Mouse (Mus musculus): Measurements from ENCODE around the gene 1700001P01Rik. TPM values are rescaled to one million over a fixed set of nuclear protein-coding genes. Genes with fewer than 3 reads are reported as not detected.
"Not testable (repeated sequence)": the region's sequence is repeated elsewhere in the genome, so short reads cannot be mapped to it uniquely, and the experiment has no call there.

Gene 1700001P01Rik
- polyA plus RNA-seq, 1 experiment = not detected

DNA sequence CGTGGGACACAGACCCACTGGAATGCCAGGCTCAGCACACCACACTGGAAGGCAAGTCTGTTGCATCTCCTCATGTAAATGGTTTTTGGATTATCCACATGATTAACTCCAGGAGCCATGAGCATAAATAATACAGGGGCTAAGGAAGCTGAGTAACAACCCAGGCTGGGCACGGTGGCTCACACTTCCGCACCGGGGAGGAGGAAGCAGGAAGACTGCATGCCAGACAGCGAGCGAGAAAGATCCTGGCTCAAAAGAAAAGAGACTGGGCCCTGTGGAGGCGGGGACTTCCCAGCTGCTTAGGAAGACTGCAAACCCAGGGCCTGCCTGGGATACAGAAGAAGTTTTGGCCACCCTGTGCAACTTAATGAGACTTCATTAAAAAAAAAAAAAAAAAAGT lies 35.5 kb downstream of the 1700001P01Rik start:
- Histone ChIP-seq H3K36me3 (ENCODE audit: control insufficient read depth, insufficient read depth, low read length) (no peaks in the 10 kb centered on the region), H3K27me3 (replicated peaks; ENCODE audit: control insufficient read depth, insufficient read depth, low read length) (no peaks in the 10 kb centered on the region), H3K4me3 (ENCODE audit: insufficient read depth, low read depth, low read length) (no peak overlapping the region), H3K4me1 (ENCODE audit: control insufficient read depth, insufficient read depth, low read length) (peaks cover 14% of the 10 kb centered on the region), H3K27ac (ENCODE audit: insufficient read depth, low read depth, low read length) (peak overlapping the region; percentile 15; the same call in 1 of the 2 replicates)
- TF ChIP-seq POLR2A (IDR thresholded peaks at IDR 0.05; ENCODE audit: low read depth, low read length) (no peak), CTCF (conservative IDR thresholded peaks at IDR 0.05; ENCODE audit: insufficient read depth, insufficient read length, low read depth, low read length) (no peak)
- WGBS = 21% methylated on average over 7 of the region's 7 CpGs
- DNase-seq = peak; percentile 66

DNA sequence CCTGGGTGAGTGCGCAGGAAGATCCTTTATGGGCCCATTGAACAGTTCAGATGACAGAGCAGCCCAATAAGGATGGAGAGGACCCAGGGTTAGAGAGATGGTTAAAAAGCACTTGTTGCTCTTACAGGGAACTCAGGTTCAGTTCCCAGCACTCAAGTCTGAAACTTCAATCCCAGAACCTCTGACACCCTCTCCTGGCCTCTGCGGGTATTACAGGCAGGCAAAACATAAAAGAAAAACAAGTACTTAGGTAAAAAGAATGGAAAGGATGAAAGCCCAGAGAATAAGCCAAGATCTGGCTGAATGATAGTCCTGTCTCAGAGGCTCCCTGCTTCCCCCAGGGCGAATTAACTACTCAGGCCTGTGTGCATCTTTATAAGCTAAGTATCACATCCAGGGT lies 36.6 kb downstream of the 1700001P01Rik start:
- Histone ChIP-seq H3K4me1 (ENCODE audit: control insufficient read depth, insufficient read depth, low read length) (peaks cover 14% of the 10 kb centered on the region), H3K27me3 (replicated peaks; ENCODE audit: control insufficient read depth, insufficient read depth, low read length) (no peaks in the 10 kb centered on the region), H3K27ac (ENCODE audit: insufficient read depth, low read depth, low read length) (no peak overlapping the region), H3K4me3 (ENCODE audit: insufficient read depth, low read depth, low read length) (no peak overlapping the region), H3K36me3 (ENCODE audit: control insufficient read depth, insufficient read depth, low read length) (no peaks in the 10 kb centered on the region)
- TF ChIP-seq CTCF (conservative IDR thresholded peaks at IDR 0.05; ENCODE audit: insufficient read depth, insufficient read length, low read depth, low read length) (0 out of 2 replicates have a peak, but pooled peaks have one; percentile 11), POLR2A (IDR thresholded peaks at IDR 0.05; ENCODE audit: low read depth, low read length) (no peak)
- DNase-seq = no peak
- WGBS = 90% methylated on average over 3 of the region's 3 CpGs

DNA sequence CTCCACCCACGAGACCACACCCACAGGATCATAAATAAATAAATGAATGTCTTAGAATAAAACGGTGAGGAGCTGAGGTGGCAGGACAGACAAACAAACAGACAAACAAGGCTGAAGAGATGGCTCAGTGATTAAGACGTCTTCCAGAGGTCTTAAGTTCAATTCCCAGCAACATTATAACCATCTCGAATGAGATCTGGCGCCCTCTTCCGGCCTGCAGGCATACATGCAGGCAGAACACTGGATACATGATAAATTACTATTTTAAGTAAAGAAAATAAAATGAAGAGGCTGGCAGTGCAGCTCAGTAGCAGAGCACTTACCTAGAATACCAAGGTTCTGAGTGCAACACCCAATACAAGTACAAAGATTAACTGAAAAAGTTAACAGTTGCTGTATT lies 37.0 kb downstream of the 1700001P01Rik start:
- 68% methylated on average over 6 of the region's 6 CpGs for WGBS
- H3K4me1 ChIP-seq (ENCODE audit: control insufficient read depth, insufficient read depth, low read length) = peaks cover 13% of the 10 kb centered on the region

DNA sequence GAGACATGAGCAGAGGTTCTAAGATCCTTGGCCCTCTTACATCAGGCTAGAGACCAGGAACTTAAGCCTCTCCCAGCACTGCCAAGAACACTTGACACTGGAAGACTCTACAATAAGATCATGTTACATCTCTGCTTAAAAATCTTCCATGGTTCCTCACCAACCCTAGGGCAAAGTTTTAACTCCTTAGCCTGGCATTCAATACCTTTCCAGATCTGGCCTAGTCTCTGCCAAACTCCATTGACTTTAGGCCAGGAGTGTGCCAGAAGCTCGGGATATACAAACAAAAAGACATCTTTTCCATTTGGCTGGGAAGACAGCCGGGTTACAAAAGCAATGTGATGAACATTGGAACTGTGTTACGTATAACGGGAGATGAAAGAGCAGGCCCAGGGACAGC lies 38.1 kb downstream of the 1700001P01Rik start:
- TF ChIP-seq POLR2A (IDR thresholded peaks at IDR 0.05; ENCODE audit: low read depth, low read length) (no peak), CTCF (conservative IDR thresholded peaks at IDR 0.05; ENCODE audit: insufficient read depth, insufficient read length, low read depth, low read length) (no peak)
- Histone ChIP-seq H3K27ac (ENCODE audit: insufficient read depth, low read depth, low read length) (no peak overlapping the region), H3K27me3 (replicated peaks; ENCODE audit: control insufficient read depth, insufficient read depth, low read length) (no peaks in the 10 kb centered on the region), H3K36me3 (ENCODE audit: control insufficient read depth, insufficient read depth, low read length) (no peaks in the 10 kb centered on the region), H3K4me1 (ENCODE audit: control insufficient read depth, insufficient read depth, low read length) (peaks cover 4% of the 10 kb centered on the region; the same call in 1 of the 2 replicates), H3K4me3 (ENCODE audit: insufficient read depth, low read depth, low read length) (no peak overlapping the region)
- DNase-seq = no peak
- 67% methylated on average over 4 of the region's 4 CpGs for WGBS

More for the DNA sequence above, 37.0 kb downstream of the 1700001P01Rik start:
- peak; percentile 48 for TF ChIP-seq CTCF (conservative IDR thresholded peaks at IDR 0.05; ENCODE audit: insufficient read depth, insufficient read length, low read depth, low read length)
- TF ChIP-seq POLR2A (IDR thresholded peaks at IDR 0.05; ENCODE audit: low read depth, low read length) = no peak
- Histone ChIP-seq H3K27ac (ENCODE audit: insufficient read depth, low read depth, low read length) (no peak overlapping the region), H3K4me3 (ENCODE audit: insufficient read depth, low read depth, low read length) (no peak overlapping the region), H3K27me3 (replicated peaks; ENCODE audit: control insufficient read depth, insufficient read depth, low read length) (no peaks in the 10 kb centered on the region), H3K36me3 (ENCODE audit: control insufficient read depth, insufficient read depth, low read length) (no peaks in the 10 kb centered on the region)
- no peak for DNase-seq

DNA sequence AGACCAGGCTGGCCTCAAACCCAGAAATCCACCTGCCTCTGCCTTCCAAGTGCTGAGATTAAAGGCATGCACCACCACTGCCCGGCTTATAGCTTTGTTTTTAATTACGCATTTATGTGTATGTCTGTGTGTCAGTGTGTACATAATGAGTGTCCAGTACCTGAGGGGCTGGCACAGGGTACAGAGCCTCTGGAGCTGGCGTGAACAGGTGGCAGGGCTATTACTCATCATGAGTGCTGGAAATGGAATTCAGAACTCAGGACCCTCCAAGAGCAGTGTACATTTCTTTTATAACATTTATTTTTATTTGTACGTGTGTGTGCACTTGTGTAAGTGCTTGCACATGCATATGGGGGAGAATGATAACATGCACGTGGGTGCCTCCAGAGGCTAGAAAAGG lies 39.1 kb downstream of the 1700001P01Rik start:
- TF ChIP-seq POLR2A (IDR thresholded peaks at IDR 0.05; ENCODE audit: low read depth, low read length) (no peak), CTCF (conservative IDR thresholded peaks at IDR 0.05; ENCODE audit: insufficient read depth, insufficient read length, low read depth, low read length) (no peak)
- no peaks in the 10 kb centered on the region for H3K36me3 ChIP-seq (ENCODE audit: control insufficient read depth, insufficient read depth, low read length)
- H3K27ac ChIP-seq (ENCODE audit: insufficient read depth, low read depth, low read length) = no peak overlapping the region
- H3K27me3 ChIP-seq (replicated peaks; ENCODE audit: control insufficient read depth, insufficient read depth, low read length) = no peaks in the 10 kb centered on the region
- DNase-seq = no peak
- peaks cover 4% of the 10 kb centered on the region; the same call in 1 of the 2 replicates for H3K4me1 ChIP-seq (ENCODE audit: control insufficient read depth, insufficient read depth, low read length)
- H3K4me3 ChIP-seq (ENCODE audit: insufficient read depth, low read depth, low read length) = no peak overlapping the region
- WGBS = 87% methylated on average over 5 of the region's 5 CpGs

DNA sequence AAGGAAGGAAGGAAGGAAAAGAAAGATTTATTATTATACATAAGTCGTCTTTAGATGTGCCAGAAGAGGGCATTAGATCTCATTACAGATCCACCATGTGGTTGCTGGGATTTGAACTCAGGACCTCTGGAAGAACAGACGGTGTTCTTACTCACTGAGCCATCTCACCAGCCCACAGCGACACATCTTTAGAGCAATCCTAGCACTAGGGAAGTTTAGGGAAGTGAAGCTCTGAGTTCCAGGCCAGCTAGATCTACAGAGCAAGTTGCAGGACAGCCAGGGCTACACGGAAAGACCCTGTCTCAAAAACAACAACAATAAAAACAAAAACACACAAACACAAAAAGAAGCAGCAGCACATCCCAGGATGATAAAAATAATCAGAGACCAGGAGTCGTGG lies 40.9 kb downstream of the 1700001P01Rik start:
- DNase-seq; H3K27ac ChIP-seq (ENCODE audit: insufficient read depth, low read depth, low read length); H3K4me3 ChIP-seq (ENCODE audit: insufficient read depth, low read depth, low read length); H3K27me3 ChIP-seq (replicated peaks; ENCODE audit: control insufficient read depth, insufficient read depth, low read length); H3K36me3 ChIP-seq (ENCODE audit: control insufficient read depth, insufficient read depth, low read length); H3K4me1 ChIP-seq (ENCODE audit: control insufficient read depth, insufficient read depth, low read length): not testable (repeated sequence)
- whole genome bisulfite sequencing = 74% methylated on average over 5 of the region's 5 CpGs

DNA sequence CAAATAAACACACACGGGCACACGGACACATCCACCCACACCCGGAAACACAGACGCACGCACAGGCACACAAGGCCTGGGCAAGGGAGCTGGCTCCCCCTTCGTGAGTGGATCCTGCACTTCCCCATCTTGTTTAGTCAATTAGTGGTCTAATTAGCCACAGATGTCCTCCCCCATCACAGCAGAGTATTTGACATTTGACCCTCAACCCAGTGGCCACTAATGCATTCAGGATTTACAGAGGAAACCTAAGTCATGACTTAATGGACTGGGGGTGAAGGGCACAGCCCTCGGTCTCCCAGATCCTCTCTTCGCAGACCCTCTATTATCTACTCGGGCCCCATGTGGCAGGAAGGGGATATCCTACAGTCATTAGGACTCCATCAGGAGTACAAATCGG lies 42.0 kb downstream of the 1700001P01Rik start:
- H3K4me1 ChIP-seq (ENCODE audit: control insufficient read depth, insufficient read depth, low read length) = no peaks in the 10 kb centered on the region
- no peaks in the 10 kb centered on the region for H3K27me3 ChIP-seq (replicated peaks; ENCODE audit: control insufficient read depth, insufficient read depth, low read length)
- no peak overlapping the region for H3K27ac ChIP-seq (ENCODE audit: insufficient read depth, low read depth, low read length)
- no peaks in the 10 kb centered on the region for H3K36me3 ChIP-seq (ENCODE audit: control insufficient read depth, insufficient read depth, low read length)
- 42% methylated on average over 10 of the region's 10 CpGs for WGBS
- no peak for TF ChIP-seq POLR2A (IDR thresholded peaks at IDR 0.05; ENCODE audit: low read depth, low read length)
- no peak for TF ChIP-seq CTCF (conservative IDR thresholded peaks at IDR 0.05; ENCODE audit: insufficient read depth, insufficient read length, low read depth, low read length)
- no peak for DNase-seq
- no peak overlapping the region for H3K4me3 ChIP-seq (ENCODE audit: insufficient read depth, low read depth, low read length)

DNA sequence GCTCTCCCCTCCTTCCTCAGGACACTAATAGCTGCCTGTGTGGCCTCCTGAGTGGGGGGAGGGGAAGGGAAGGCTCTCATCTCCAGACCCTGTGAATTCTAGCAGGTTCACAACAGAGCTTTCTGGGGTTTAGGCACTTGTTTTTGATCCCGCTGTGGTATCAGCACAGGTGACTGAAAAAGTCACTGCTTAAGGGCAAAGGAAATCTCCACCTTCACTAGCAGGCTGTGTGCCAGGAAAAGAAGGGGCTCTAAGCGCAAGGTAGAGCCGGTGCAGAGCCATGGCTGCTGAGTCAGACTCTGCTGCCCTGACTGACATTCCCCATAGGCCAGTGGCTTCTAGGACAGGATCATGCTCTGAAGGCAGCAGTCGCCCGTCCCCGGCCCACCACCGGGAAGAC lies 47.0 kb downstream of the 1700001P01Rik start:
- 76% methylated on average over 7 of the region's 7 CpGs for WGBS
- H3K4me3 ChIP-seq (ENCODE audit: insufficient read depth, low read depth, low read length) = no peak overlapping the region
- H3K36me3 ChIP-seq (ENCODE audit: control insufficient read depth, insufficient read depth, low read length) = no peaks in the 10 kb centered on the region
- H3K27me3 ChIP-seq (replicated peaks; ENCODE audit: control insufficient read depth, insufficient read depth, low read length) = no peaks in the 10 kb centered on the region
- H3K4me1 ChIP-seq (ENCODE audit: control insufficient read depth, insufficient read depth, low read length) = no peaks in the 10 kb centered on the region
- no peak for TF ChIP-seq POLR2A (IDR thresholded peaks at IDR 0.05; ENCODE audit: low read depth, low read length)
- no peak for TF ChIP-seq CTCF (conservative IDR thresholded peaks at IDR 0.05; ENCODE audit: insufficient read depth, insufficient read length, low read depth, low read length)
- no peak for DNase-seq
- H3K27ac ChIP-seq (ENCODE audit: insufficient read depth, low read depth, low read length) = no peak overlapping the region

All from kidney, adult 2 months (tissue).